Mouse (Mus musculus) heart, postnatal 0 days (tissue): ENCODE results near the gene Trim24. TPM values are rescaled to one million over a fixed set of nuclear protein-coding genes. Genes with fewer than 3 reads are reported as not detected.

Source experiments
- ATAC-seq: fragments of 200-750 bp; cut with Nextera tagmentation; 2 replicates; pipeline ENCODE4 v1.8.0; 2017; ENCODE audit warnings: low read depth, moderate number of reproducible peaks, moderate library complexity; ENCODE audit not compliant: insufficient read depth
- DNase-seq: peaks from one replicate; pipeline ENCODE4 v3.0.0-alpha.2; 2016; ENCODE audit warnings: low spot score
- H3K27ac ChIP-seq: fragments of 300-500 bp; sonication (generic); 2 replicates; pipeline ENCODE4 v1.5.1; 2014; ENCODE audit warnings: low read depth, mild to moderate bottlenecking
- H3K27me3 ChIP-seq: fragments of 300-500 bp; sonication (generic); 2 replicates; pipeline ENCODE4 v1.6.1; 2014; ENCODE audit warnings: low read length, mixed read lengths; ENCODE audit not compliant: control insufficient read depth, insufficient read depth
- H3K36me3 ChIP-seq: fragments of 300-500 bp; sonication (generic); replicated peaks from 2 replicates; pipeline ENCODE4 v1.6.1; 2014; ENCODE audit warnings: low read length, mixed read lengths; ENCODE audit not compliant: control insufficient read depth, insufficient read depth
- H3K4me1 ChIP-seq: fragments of 300-500 bp; sonication (generic); 2 replicates; pipeline ENCODE4 v1.6.1; 2014; ENCODE audit warnings: antibody characterized with exemption; ENCODE audit not compliant: control insufficient read depth, insufficient read depth
- H3K4me2 ChIP-seq: fragments of 300-500 bp; sonication (generic); 2 replicates; pipeline ENCODE4 v1.6.1; 2014; ENCODE audit warnings: low read depth, mild to moderate bottlenecking, low read length, moderate library complexity
- H3K4me3 ChIP-seq: fragments of 300-500 bp; sonication (generic); 2 replicates; pipeline ENCODE4 v1.5.1; 2014; ENCODE audit warnings: low read depth, low read length
- H3K9ac ChIP-seq: fragments of 300-500 bp; sonication (generic); replicated peaks from 2 replicates; pipeline ENCODE4 v1.6.1; 2014; ENCODE audit warnings: low read depth, low read length, mixed read lengths
- H3K9me3 ChIP-seq: fragments of 300-500 bp; sonication (generic); replicated peaks from 2 replicates; pipeline ENCODE4 v1.6.1; 2016; ENCODE audit warnings: low read length; ENCODE audit not compliant: control insufficient read depth
- CTCF ChIP-seq: IDR thresholded peaks from 2 replicates; pipeline ENCODE4 v1.5.1; 2016; ENCODE audit warnings: antibody characterized with exemption, control low read depth, low read depth
- EP300 ChIP-seq: IDR thresholded peaks from 2 replicates; pipeline ENCODE4 v1.6.1; 2016; ENCODE audit warnings: antibody characterized with exemption, low read depth
- WGBS: fragments of 180-500 bp; shearing (Covaris S2); extraction: QIAGEN DNeasy Blood & Tissue Kit; methylation state at CpG from one replicate; pipeline ENCODE4 v1.1.7; 2014; 5-methylcytosine and 5-hydroxymethylcytosine counted together
- polyA plus RNA-seq: library from polyadenylated mRNA; unstranded; fragments of >200 nt; fragmentation: Nextera tagmentation; extraction: Ambion mirVana; gene quantifications from 2 replicates; pipeline ENCODE4 v1.2.1, GENCODE M21; 2015
- total RNA-seq: library from RNA; depleted of rRNA; stranded (reverse); fragments of >200 nt; gene quantifications from 2 replicates; pipeline ENCODE4 v1.2.3, GENCODE M21; 2014; ENCODE audit warnings: low replicate concordance

The Trim24 gene
- total and polyA plus RNA-seq, 2 experiments from 2014 or later: 6.1 to 35.3 TPM

- Histone ChIP-seq H3K4me3 (no peak overlapping the region), H3K27ac (peak overlapping the region; percentile 39), H3K4me1 (peaks cover 8% of the 10 kb centered on the region; the same call in 1 of the 2 replicates), H3K9me3 (no peaks in the 10 kb centered on the region), H3K36me3 (no peaks in the 10 kb centered on the region), H3K4me2 (no peak overlapping the region), H3K9ac (no peak overlapping the region), H3K27me3 (no peaks in the 10 kb centered on the region)
- ATAC-seq (peak; percentile 44; the same call in 1 of the 2 replicates), DNase-seq (peak; percentile 54)
- TF ChIP-seq CTCF (no peak), EP300 (no peak)
- WGBS: 65% methylated on average over 5 of the region's 5 CpGs
These were observed 25.2 kb downstream of the Trim24 start for GRCm38 (mm10) chr6:37895646-37896435.

- H3K4me1 ChIP-seq: peaks cover 8% of the 10 kb centered on the region; the same call in 1 of the 2 replicates
- no peaks in the 10 kb centered on the region for H3K27me3 ChIP-seq
These were observed 29.6 kb downstream of the Trim24 start for GRCm38 (mm10) chr6:37900221-37900620.

GRCm38 (mm10) chr6:37901791-37902190 is 31.2 kb downstream of the Trim24 start:
- H3K27me3 ChIP-seq: no peaks in the 10 kb centered on the region
- WGBS: 84% methylated on average over 2 of the region's 2 CpGs
- ATAC-seq: no peak
- H3K9ac ChIP-seq: no peak overlapping the region
- no peak for TF ChIP-seq EP300
- TF ChIP-seq CTCF: no peak
- no peaks in the 10 kb centered on the region for H3K4me1 ChIP-seq
- no peak overlapping the region for H3K4me3 ChIP-seq
- H3K27ac ChIP-seq: no peak overlapping the region
- no peak overlapping the region for H3K4me2 ChIP-seq
- no peaks in the 10 kb centered on the region for H3K9me3 ChIP-seq
- no peak for DNase-seq
- peaks cover 27% of the 10 kb centered on the region for H3K36me3 ChIP-seq

More at GRCm38 (mm10) chr6:37900221-37900620, 29.6 kb downstream of the Trim24 start:
- no peak overlapping the region for H3K4me3 ChIP-seq
- no peak for TF ChIP-seq CTCF
- H3K36me3 ChIP-seq: peaks cover 12% of the 10 kb centered on the region; the same call in 1 of the 2 replicates
- H3K27ac ChIP-seq: no peak overlapping the region
- WGBS: 92% methylated on average over 2 of the region's 2 CpGs
- H3K9ac ChIP-seq: no peak overlapping the region
- H3K4me2 ChIP-seq: no peak overlapping the region
- no peaks in the 10 kb centered on the region for H3K9me3 ChIP-seq
- DNase-seq: no peak
- ATAC-seq: no peak

- Histone ChIP-seq H3K27me3 (no peaks in the 10 kb centered on the region), H3K36me3 (peaks cover 39% of the 10 kb centered on the region), H3K4me1 (no peaks in the 10 kb centered on the region), H3K27ac (no peak overlapping the region), H3K9ac (no peak overlapping the region), H3K9me3 (no peaks in the 10 kb centered on the region), H3K4me3 (no peak overlapping the region), H3K4me2 (no peak overlapping the region)
- DNase-seq: no peak
- 86% methylated on average over 1 of the region's 1 CpGs for WGBS
- TF ChIP-seq EP300 (no peak), CTCF (0 out of 2 replicates have a peak, but pooled peaks have one; percentile 5)
- no peak for ATAC-seq
These were observed 33.2 kb downstream of the Trim24 start for GRCm38 (mm10) chr6:37903810-37904209.

- DNase-seq (no peak), ATAC-seq (no peak)
- Histone ChIP-seq H3K4me3 (no peak overlapping the region), H3K9me3 (peaks cover 11% of the 10 kb centered on the region; the same call in 1 of the 2 replicates), H3K4me1 (no peaks in the 10 kb centered on the region), H3K27me3 (no peaks in the 10 kb centered on the region), H3K9ac (no peak overlapping the region), H3K36me3 (peaks cover 34% of the 10 kb centered on the region), H3K27ac (no peak overlapping the region), H3K4me2 (no peak overlapping the region)
- no peak for TF ChIP-seq CTCF
- no peak for TF ChIP-seq EP300
- WGBS: 92% methylated on average over 2 of the region's 2 CpGs
These were observed 42.9 kb downstream of the Trim24 start for GRCm38 (mm10) chr6:37913525-37913924.
